Mouse (Mus musculus) gastrocnemius, adult 8-10 months (tissue): ENCODE measurements around the gene Pias4. TPM values are rescaled to one million over a fixed set of nuclear protein-coding genes. Genes with fewer than 3 reads are reported as not detected.

Experiments used
- DNase-seq, 2 experiments: peaks; one replicate each; pipeline ENCODE4 v3.0.0; 2022; ENCODE audit warnings: low spot score in 2 of 2
- total RNA-seq, 4 experiments: library from RNA; stranded (reverse); gene quantifications; 2 replicates each; pipeline ENCODE4 v1.2.4; 2022

Pias4 gene
- total RNA-seq, 4 experiments from 2014 or later: 14.0 to 19.0 (median 16.2) TPM

- DNase-seq: no peak
These were observed 28.2 kb downstream of the Pias4 start for GRCm38 (mm10) chr10:81139529-81139846.

- DNase-seq: no peak
These were observed 28.7 kb downstream of the Pias4 start for GRCm38 (mm10) chr10:81138821-81139528.

GRCm38 (mm10) chr10:81138131-81138782 is 29.5 kb downstream of the Pias4 start:
- DNase-seq: peak in 1 of 2 experiments; percentile 47

- peak; percentile 98 for DNase-seq
These were observed 30.2 kb downstream of the Pias4 start for GRCm38 (mm10) chr10:81137252-81138130.

- peak; percentile 83 to 86 for DNase-seq
These were observed 31.0 kb downstream of the Pias4 start for GRCm38 (mm10) chr10:81136706-81137231.

GRCm38 (mm10) chr10:81135831-81136705 is 31.7 kb downstream of the Pias4 start:
- peak; percentile 55 to 61 for DNase-seq

GRCm38 (mm10) chr10:81134966-81135681 is 32.6 kb downstream of the Pias4 start, which contains the start of gene Zbtb7a:
Gene Zbtb7a (plus strand): TSS chr10:81135220.
- DNase-seq: no peak

- DNase-seq: peak; percentile 57
These were observed 33.5 kb downstream of the Pias4 start for GRCm38 (mm10) chr10:81134181-81134587.

- DNase-seq: no peak
These were observed 44.2 kb downstream of the Pias4 start for GRCm38 (mm10) chr10:81123500-81123899.

GRCm38 (mm10) chr10:81122889-81123288 is 44.8 kb downstream of the Pias4 start:
- DNase-seq: no peak

GRCm38 (mm10) chr10:81120650-81121049 is 47.1 kb downstream of the Pias4 start:
- no peak for DNase-seq

GRCm38 (mm10) chr10:81119625-81120024 is 48.1 kb downstream of the Pias4 start:
- DNase-seq: no peak

GRCm38 (mm10) chr10:81112946-81113345 is 54.8 kb downstream of the Pias4 start:
- DNase-seq: no peak

GRCm38 (mm10) chr10:81106113-81106721 is 61.5 kb downstream of the Pias4 start:
- DNase-seq: peak; percentile 83 to 86

GRCm38 (mm10) chr10:81105565-81106112 is 62.1 kb downstream of the Pias4 start, which contains the start of gene Map2k2:
Gene Map2k2 (plus strand): TSS chr10:81105915.
- peak; percentile 90 to 95 for DNase-seq
